Mouse (Mus musculus) bone marrow macrophage, adult 2 months (primary cell): ENCODE measurements at regions not wholly inside any gene's neighbourhood (a gene's known extent, or its start where the extent isn't known, plus 50 kb on each side); places are given as distances from the start of the nearest gene placed in this dataset.

Experiments
- CTCF ChIP-seq: IDR thresholded peaks from 2 replicates; pipeline ENCODE4 v1.5.1; 2012; ENCODE audit warnings: low read depth, mild to moderate bottlenecking, low read length, moderate library complexity
- POLR2A ChIP-seq: IDR thresholded peaks from 2 replicates; pipeline ENCODE4 v1.6.1; 2012; ENCODE audit warnings: mild to moderate bottlenecking, low read depth, low read length, borderline replicate concordance

DNA sequence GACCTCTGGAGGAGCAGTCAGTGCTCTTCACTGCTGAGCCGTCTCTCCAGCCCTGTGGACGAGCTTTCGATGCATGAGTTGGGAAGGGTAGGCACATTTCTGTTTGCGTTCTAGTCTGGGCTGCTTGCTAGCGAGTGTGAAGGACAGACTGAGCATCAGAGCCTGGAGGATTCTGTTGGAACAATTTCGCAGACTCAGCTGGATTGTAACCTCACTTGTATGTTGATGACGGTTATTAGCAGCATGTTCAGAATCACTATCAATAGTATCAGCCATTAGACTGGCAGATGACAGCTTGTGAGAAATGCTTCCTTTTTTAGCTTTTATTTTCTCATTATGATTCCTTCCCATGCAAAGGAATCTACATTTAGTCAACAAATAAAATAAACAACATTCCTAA is 923.5 kb upstream of the Car8 start:
- TF ChIP-seq CTCF = no peak
- no peak for TF ChIP-seq POLR2A
